Mouse (Mus musculus) heart, adult 8-10 months (tissue): ENCODE data around the gene Ednra. TPM values are rescaled to one million over a fixed set of nuclear protein-coding genes. Genes with fewer than 3 reads are reported as not detected.
"Not testable (repeated sequence)": the region's sequence is repeated elsewhere in the genome, so short reads cannot be mapped to it uniquely, and the experiment has no call there.

Experiments used
- DNase-seq: peaks from one replicate; pipeline ENCODE4 v3.0.0; 2022; ENCODE audit warnings: low spot score
- total RNA-seq, 4 experiments: library from RNA; stranded (reverse); gene quantifications; 2 replicates each; pipeline ENCODE4 v1.2.4; 2022

Ednra gene
- total RNA-seq, 4 experiments from 2014 or later: 28.9 to 43.3 (median 39.1) TPM

- DNase-seq: no peak
These were observed 5.3 kb downstream of the Ednra start for GRCm38 (mm10) chr8:77718933-77719332.

- DNase-seq: peak; percentile 25
These were observed 7.2 kb downstream of the Ednra start for GRCm38 (mm10) chr8:77717036-77717435.

GRCm38 (mm10) chr8:77714455-77714854, 9.8 kb downstream of the Ednra start:
- no peak for DNase-seq

GRCm38 (mm10) chr8:77713688-77714087, 10.6 kb downstream of the Ednra start:
- no peak for DNase-seq

GRCm38 (mm10) chr8:77704768-77705167, 19.5 kb downstream of the Ednra start:
- no peak for DNase-seq

- DNase-seq: no peak
These were observed 26.2 kb downstream of the Ednra start for GRCm38 (mm10) chr8:77698028-77698427.

- DNase-seq: no peak
These were observed 28.1 kb downstream of the Ednra start for GRCm38 (mm10) chr8:77696182-77696581.

GRCm38 (mm10) chr8:77695486-77696058, 28.7 kb downstream of the Ednra start:
- DNase-seq: no peak

- no peak for DNase-seq
These were observed 29.2 kb downstream of the Ednra start for GRCm38 (mm10) chr8:77695070-77695469.

GRCm38 (mm10) chr8:77694588-77694987, 29.7 kb downstream of the Ednra start:
- no peak for DNase-seq

GRCm38 (mm10) chr8:77689421-77690059, 34.7 kb downstream of the Ednra start:
- not testable (repeated sequence) for DNase-seq

GRCm38 (mm10) chr8:77688978-77689377, 35.3 kb downstream of the Ednra start:
- no peak for DNase-seq

GRCm38 (mm10) chr8:77684372-77684771, 39.9 kb downstream of the Ednra start:
- DNase-seq: no peak

GRCm38 (mm10) chr8:77683356-77684106, 40.7 kb downstream of the Ednra start:
- DNase-seq: no peak

GRCm38 (mm10) chr8:77682008-77682934, 42.0 kb downstream of the Ednra start:
- no peak for DNase-seq

- no peak for DNase-seq
These were observed 52.2 kb downstream of the Ednra start for GRCm38 (mm10) chr8:77672036-77672435.

- DNase-seq: no peak
These were observed 53.5 kb downstream of the Ednra start for GRCm38 (mm10) chr8:77670612-77671363.

- no peak for DNase-seq
These were observed 56.3 kb downstream of the Ednra start for GRCm38 (mm10) chr8:77667916-77668315.

GRCm38 (mm10) chr8:77664901-77665300, 59.4 kb downstream of the Ednra start:
- no peak for DNase-seq

- DNase-seq: no peak
These were observed 64.7 kb downstream of the Ednra start for GRCm38 (mm10) chr8:77659534-77660080.

GRCm38 (mm10) chr8:77658356-77658755, 65.9 kb downstream of the Ednra start:
- no peak for DNase-seq
